Mouse (Mus musculus): ENCODE data around the gene Ubfd1.

Gene Ubfd1

GRCm38 (mm10) chr7:122066945-122067516, at the start of gene Ubfd1, which contains the start of gene Ears2:
Ubfd1 (plus strand) TSS chr7:122067175.
Ears2 (minus strand) TSS chr7:122067263.
- DNase-seq (ENCODE audit: low spot score) = peak; percentile 81

GRCm38 (mm10) chr7:122018247-122018646, 48.7 kb upstream of the Ubfd1 start:
- no peak for DNase-seq (ENCODE audit: low spot score)

- DNase-seq (ENCODE audit: low spot score) = no peak
These were observed 48.0 kb upstream of the Ubfd1 start for GRCm38 (mm10) chr7:122018978-122019377.

- no peak for DNase-seq (ENCODE audit: low spot score)
These were observed 46.7 kb upstream of the Ubfd1 start for GRCm38 (mm10) chr7:122020273-122020666.

- peak; percentile 55 for DNase-seq (ENCODE audit: low spot score)
These were observed 46.2 kb upstream of the Ubfd1 start, which contains the start of gene Gga2 for GRCm38 (mm10) chr7:122020667-122021354. Gga2 (minus strand) TSS chr7:122021222.

- DNase-seq (ENCODE audit: low spot score) = no peak
These were observed 44.8 kb upstream of the Ubfd1 start for GRCm38 (mm10) chr7:122022131-122022530.

GRCm38 (mm10) chr7:122033371-122033770, 33.6 kb upstream of the Ubfd1 start:
- no peak for DNase-seq (ENCODE audit: low spot score)

GRCm38 (mm10) chr7:122034348-122034747, 32.6 kb upstream of the Ubfd1 start:
- no peak for DNase-seq (ENCODE audit: low spot score)

GRCm38 (mm10) chr7:122044106-122044505, 22.9 kb upstream of the Ubfd1 start:
- DNase-seq (ENCODE audit: low spot score) = no peak

- no peak for DNase-seq (ENCODE audit: low spot score)
These were observed 21.8 kb upstream of the Ubfd1 start for GRCm38 (mm10) chr7:122045181-122045634.

GRCm38 (mm10) chr7:122045711-122046110, 21.3 kb upstream of the Ubfd1 start:
- no peak for DNase-seq (ENCODE audit: low spot score)

- no peak for DNase-seq (ENCODE audit: low spot score)
These were observed 20.2 kb upstream of the Ubfd1 start for GRCm38 (mm10) chr7:122046813-122047212.

GRCm38 (mm10) chr7:122048191-122048590, 18.8 kb upstream of the Ubfd1 start:
- no peak for DNase-seq (ENCODE audit: low spot score)

- no peak for DNase-seq (ENCODE audit: low spot score)
These were observed 16.1 kb upstream of the Ubfd1 start for GRCm38 (mm10) chr7:122050834-122051233.

- no peak for DNase-seq (ENCODE audit: low spot score)
These were observed 10.3 kb upstream of the Ubfd1 start for GRCm38 (mm10) chr7:122056633-122057032.

GRCm38 (mm10) chr7:122065656-122066055, 1.3 kb upstream of the Ubfd1 start:
- DNase-seq (ENCODE audit: low spot score) = no peak

GRCm38 (mm10) chr7:122066102-122066944, 652 bp upstream of the Ubfd1 start:
- no peak for DNase-seq (ENCODE audit: low spot score)

- DNase-seq (ENCODE audit: low spot score) = no peak
These were observed 774 bp downstream of the Ubfd1 start for GRCm38 (mm10) chr7:122067517-122068381.

- DNase-seq (ENCODE audit: low spot score) = no peak
These were observed 7.4 kb downstream of the Ubfd1 start for GRCm38 (mm10) chr7:122074374-122074773.

GRCm38 (mm10) chr7:122079798-122080554, 13.0 kb downstream of the Ubfd1 start:
- no peak for DNase-seq (ENCODE audit: low spot score)

- no peak for DNase-seq (ENCODE audit: low spot score)
These were observed 14.1 kb downstream of the Ubfd1 start for GRCm38 (mm10) chr7:122081071-122081470.
